Mouse (Mus musculus): ENCODE results near the gene Arrdc1. TPM values are rescaled to one million over a fixed set of nuclear protein-coding genes. Genes with fewer than 3 reads are reported as not detected.

Gene Arrdc1
- polyA plus RNA-seq, 1 experiment, result 1.7 TPM

DNA sequence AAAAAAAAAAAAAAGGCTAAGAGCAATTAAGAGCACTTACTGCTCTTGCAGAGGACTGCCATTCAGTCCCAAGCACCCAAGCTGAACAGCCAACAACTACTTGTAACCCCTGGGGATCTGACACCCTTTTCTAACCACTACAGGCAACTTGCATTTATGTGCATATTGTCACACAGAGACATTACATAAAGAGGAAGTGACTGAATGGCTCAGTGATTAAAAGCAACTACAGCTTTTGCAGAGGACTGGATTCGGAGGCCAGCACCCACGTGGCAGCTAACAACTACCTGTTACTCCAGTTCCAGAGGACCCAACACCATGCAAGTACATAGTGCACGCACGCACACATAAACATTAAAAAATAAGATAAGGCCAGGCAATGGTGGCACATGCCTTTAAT, 24.6 kb downstream of the Arrdc1 start:
- H3K4me3 ChIP-seq (replicated peaks), result no peak overlapping the region
- peaks cover 6% of the 10 kb centered on the region for H3K4me1 ChIP-seq (ENCODE audit: control insufficient read depth)
- no peaks in the 10 kb centered on the region for H3K9me3 ChIP-seq (ENCODE audit: control insufficient read depth, low read length)
- H3K27me3 ChIP-seq (ENCODE audit: control insufficient read depth), result no peaks in the 10 kb centered on the region
- peaks cover 21% of the 10 kb centered on the region for H3K36me3 ChIP-seq (ENCODE audit: control insufficient read depth)
- no peak for TF ChIP-seq GATA1 (IDR thresholded peaks at IDR 0.05; ENCODE audit: low read length)
- no peak for TF ChIP-seq TAL1 (IDR thresholded peaks at IDR 0.05; ENCODE audit: low read length)

GRCm38 (mm10) chr2:24905653-24906155, 29.3 kb downstream of the Arrdc1 start:
- H3K27me3 ChIP-seq (ENCODE audit: control insufficient read depth), result no peaks in the 10 kb centered on the region
- H3K9me3 ChIP-seq (ENCODE audit: control insufficient read depth, low read length), result no peaks in the 10 kb centered on the region
- peaks cover 5% of the 10 kb centered on the region; the same call in 1 of the 2 replicates for H3K36me3 ChIP-seq (ENCODE audit: control insufficient read depth)
- TF ChIP-seq GATA1 (IDR thresholded peaks at IDR 0.05; ENCODE audit: low read length) (no peak), TAL1 (IDR thresholded peaks at IDR 0.05; ENCODE audit: low read length) (no peak)
- peaks cover 17% of the 10 kb centered on the region for H3K4me1 ChIP-seq (ENCODE audit: control insufficient read depth)
- no peak overlapping the region for H3K4me3 ChIP-seq (replicated peaks)

GRCm38 (mm10) chr2:24904823-24905652, 30.0 kb downstream of the Arrdc1 start:
- TF ChIP-seq GATA1 (IDR thresholded peaks at IDR 0.05; ENCODE audit: low read length) (no peak), TAL1 (IDR thresholded peaks at IDR 0.05; ENCODE audit: low read length) (no peak)

DNA sequence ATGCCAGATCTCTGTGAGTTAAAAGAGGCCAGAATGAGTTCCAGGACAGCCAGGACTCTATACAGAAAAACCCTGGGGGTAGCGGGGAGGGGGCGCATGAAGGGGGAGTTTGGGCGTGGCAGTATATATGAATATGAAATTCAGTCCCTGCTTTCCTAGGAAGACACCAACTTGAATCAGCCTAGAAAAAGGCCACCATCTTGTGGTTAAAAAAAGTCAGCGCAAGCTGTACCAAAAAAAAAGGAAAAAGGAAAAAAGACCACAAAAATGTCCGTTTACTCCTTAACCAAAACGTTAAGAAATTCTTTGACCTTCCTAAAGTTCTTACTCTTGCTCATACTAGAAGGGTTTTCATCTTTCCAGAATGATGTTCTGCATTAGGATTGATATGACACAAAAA, 32.1 kb downstream of the Arrdc1 start:
- Histone ChIP-seq H3K4me3 (replicated peaks) (no peak overlapping the region), H3K9me3 (ENCODE audit: control insufficient read depth, low read length) (no peaks in the 10 kb centered on the region), H3K4me1 (ENCODE audit: control insufficient read depth) (peaks cover 17% of the 10 kb centered on the region), H3K27me3 (ENCODE audit: control insufficient read depth) (no peaks in the 10 kb centered on the region), H3K36me3 (ENCODE audit: control insufficient read depth) (peaks cover 3% of the 10 kb centered on the region)
- no peak for TF ChIP-seq GATA1 (IDR thresholded peaks at IDR 0.05; ENCODE audit: low read length)
- no peak for TF ChIP-seq TAL1 (IDR thresholded peaks at IDR 0.05; ENCODE audit: low read length)

More at GRCm38 (mm10) chr2:24904823-24905652, 30.0 kb downstream of the Arrdc1 start:
- Histone ChIP-seq H3K4me3 (replicated peaks) (no peak overlapping the region), H3K4me1 (ENCODE audit: control insufficient read depth) (peaks cover 17% of the 10 kb centered on the region), H3K36me3 (ENCODE audit: control insufficient read depth) (peaks cover 2% of the 10 kb centered on the region; the same call in 1 of the 2 replicates), H3K27me3 (ENCODE audit: control insufficient read depth) (no peaks in the 10 kb centered on the region), H3K9me3 (ENCODE audit: control insufficient read depth, low read length) (no peaks in the 10 kb centered on the region)

DNA sequence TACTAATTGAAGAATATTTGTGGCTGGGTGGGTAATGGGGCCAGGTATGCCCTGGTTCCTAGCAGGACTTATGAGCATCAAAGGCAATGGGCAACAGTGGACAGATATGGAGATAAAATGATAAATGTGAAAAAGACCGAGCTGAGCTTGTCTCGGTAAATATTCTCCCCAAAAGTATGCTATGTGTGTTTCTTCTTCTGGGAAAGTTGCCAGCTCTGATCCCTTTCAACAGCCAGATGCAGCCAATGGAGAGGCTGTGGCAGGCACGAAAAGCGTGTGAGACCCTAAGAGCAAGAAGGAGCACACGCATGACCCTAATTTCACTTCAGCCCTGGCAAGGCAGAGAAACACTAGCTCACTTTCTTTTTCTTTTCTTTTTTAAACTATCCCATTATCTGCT, 34.0 kb downstream of the Arrdc1 start:
- Histone ChIP-seq H3K36me3 (ENCODE audit: control insufficient read depth) (peaks cover 6% of the 10 kb centered on the region), H3K27me3 (ENCODE audit: control insufficient read depth) (no peaks in the 10 kb centered on the region), H3K9me3 (ENCODE audit: control insufficient read depth, low read length) (no peaks in the 10 kb centered on the region), H3K4me3 (replicated peaks) (no peak overlapping the region), H3K4me1 (ENCODE audit: control insufficient read depth) (peaks cover 16% of the 10 kb centered on the region)
- TF ChIP-seq TAL1 (IDR thresholded peaks at IDR 0.05; ENCODE audit: low read length) (no peak), GATA1 (IDR thresholded peaks at IDR 0.05; ENCODE audit: low read length) (no peak)

DNA sequence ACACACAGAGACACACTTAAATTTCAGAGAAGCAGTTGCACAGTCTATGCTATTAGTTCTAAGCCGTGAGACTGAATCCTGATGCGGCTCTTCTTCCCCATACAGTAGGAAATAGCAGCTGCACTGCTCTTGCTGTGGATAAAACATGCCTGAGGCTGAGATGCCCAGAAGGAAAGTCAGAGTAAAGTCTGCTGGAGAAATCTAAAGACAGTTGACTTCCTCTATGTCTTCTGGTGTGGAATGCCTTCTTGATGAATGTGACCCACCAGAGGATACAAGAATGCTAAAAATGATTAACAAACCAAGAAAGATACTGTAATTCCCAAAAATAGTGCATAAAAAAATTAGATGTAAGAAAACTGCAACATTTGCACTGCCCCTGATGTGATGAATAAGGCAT, 35.8 kb downstream of the Arrdc1 start:
- Histone ChIP-seq H3K9me3 (ENCODE audit: control insufficient read depth, low read length) (no peaks in the 10 kb centered on the region), H3K27me3 (ENCODE audit: control insufficient read depth) (no peaks in the 10 kb centered on the region), H3K36me3 (ENCODE audit: control insufficient read depth) (peaks cover 6% of the 10 kb centered on the region), H3K4me3 (replicated peaks) (no peak overlapping the region), H3K4me1 (ENCODE audit: control insufficient read depth) (peaks cover 11% of the 10 kb centered on the region)
- no peak for TF ChIP-seq GATA1 (IDR thresholded peaks at IDR 0.05; ENCODE audit: low read length)
- TF ChIP-seq TAL1 (IDR thresholded peaks at IDR 0.05; ENCODE audit: low read length), result no peak

DNA sequence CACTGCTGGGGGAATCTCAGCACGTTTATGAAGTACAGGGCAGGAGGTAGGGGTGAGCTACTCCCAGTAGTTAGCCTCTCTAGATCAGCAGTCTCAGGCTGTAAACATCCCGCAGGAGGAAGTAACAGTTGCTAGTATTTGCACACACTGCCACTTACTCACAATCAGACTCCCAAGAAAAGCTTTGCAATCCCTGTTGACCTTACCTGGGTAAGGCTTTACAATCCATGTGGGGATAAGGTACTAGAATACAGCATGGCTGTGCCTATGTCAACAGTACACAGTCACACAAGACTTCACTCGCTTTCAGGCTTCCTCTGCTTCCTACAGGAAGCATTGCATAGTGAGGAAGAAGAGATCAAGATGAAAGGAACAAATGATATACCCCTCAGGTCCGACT, 38.3 kb downstream of the Arrdc1 start:
- Histone ChIP-seq H3K27me3 (ENCODE audit: control insufficient read depth) (no peaks in the 10 kb centered on the region), H3K4me3 (replicated peaks) (no peak overlapping the region), H3K36me3 (ENCODE audit: control insufficient read depth) (peaks cover 9% of the 10 kb centered on the region), H3K4me1 (ENCODE audit: control insufficient read depth) (peaks cover 12% of the 10 kb centered on the region), H3K9me3 (ENCODE audit: control insufficient read depth, low read length) (no peaks in the 10 kb centered on the region)
- TF ChIP-seq TAL1 (IDR thresholded peaks at IDR 0.05; ENCODE audit: low read length), result no peak

GRCm38 (mm10) chr2:24894211-24894610, 40.8 kb downstream of the Arrdc1 start:
- no peaks in the 10 kb centered on the region for H3K27me3 ChIP-seq (ENCODE audit: control insufficient read depth)
- peaks cover 19% of the 10 kb centered on the region for H3K4me1 ChIP-seq (ENCODE audit: control insufficient read depth)
- no peaks in the 10 kb centered on the region for H3K9me3 ChIP-seq (ENCODE audit: control insufficient read depth, low read length)
- peaks cover 8% of the 10 kb centered on the region for H3K36me3 ChIP-seq (ENCODE audit: control insufficient read depth)
- TF ChIP-seq TAL1 (IDR thresholded peaks at IDR 0.05; ENCODE audit: low read length) (no peak), GATA1 (IDR thresholded peaks at IDR 0.05; ENCODE audit: low read length) (no peak)
- H3K4me3 ChIP-seq (replicated peaks), result no peak overlapping the region

GRCm38 (mm10) chr2:24892318-24892717, 42.7 kb downstream of the Arrdc1 start:
- no peaks in the 10 kb centered on the region for H3K27me3 ChIP-seq (ENCODE audit: control insufficient read depth)
- no peak overlapping the region for H3K4me3 ChIP-seq (replicated peaks)
- TF ChIP-seq GATA1 (IDR thresholded peaks at IDR 0.05; ENCODE audit: low read length) (no peak), TAL1 (IDR thresholded peaks at IDR 0.05; ENCODE audit: low read length) (no peak)
- H3K9me3 ChIP-seq (ENCODE audit: control insufficient read depth, low read length), result no peaks in the 10 kb centered on the region
- H3K36me3 ChIP-seq (ENCODE audit: control insufficient read depth), result peaks cover 8% of the 10 kb centered on the region
- peaks cover 22% of the 10 kb centered on the region for H3K4me1 ChIP-seq (ENCODE audit: control insufficient read depth)

All from erythroblast, embryonic 14.5 days (primary cell).